ENCODE assay signal across 16 mouse cellular contexts in the genomic region with DNA sequence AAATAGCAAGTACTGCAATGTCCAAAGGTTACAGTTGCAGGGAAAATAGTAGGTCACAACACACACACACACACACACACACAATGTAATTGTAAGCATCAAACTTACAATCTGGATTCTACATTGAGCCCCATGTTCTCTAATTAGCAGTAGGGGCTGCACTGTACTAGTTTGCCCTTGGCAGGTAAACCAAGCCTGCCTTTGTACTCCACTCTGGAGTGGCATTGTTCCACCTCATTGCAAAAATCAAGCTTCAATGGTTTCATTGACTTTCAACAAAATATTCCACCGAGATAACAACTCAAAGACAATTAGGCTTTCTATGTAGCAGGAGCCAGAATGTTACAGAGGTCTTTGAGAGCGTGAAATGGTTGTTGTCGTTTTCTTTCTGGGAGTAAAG.
DNase-seq lines count a peak whose midpoint lies in the region; ATAC-seq lines count a peak whose summit lies in the region.
"Had no signal": no experiment of that assay in that cellular context is flagged by ENCODE, and none has a peak within 500 bp of the region (broad histone marks: within the 10 kb centered on the region; RNA-seq: fewer than 3 reads in every experiment).

No protein-coding gene starts in this region.

- no peaks in the 10 kb centered on the region for H3K27me3 ChIP-seq in forebrain, embryonic 12.5 days
- no peaks in the 10 kb centered on the region for H3K27me3 ChIP-seq in forebrain, embryonic 10.5 days (ENCODE audit: poor library complexity, severe bottlenecking)
- H3K27me3 ChIP-seq in midbrain, embryonic 12.5 days: no peaks in the 10 kb centered on the region
- H3K27me3 ChIP-seq in midbrain, embryonic 16.5 days (ENCODE audit: control insufficient read depth, insufficient read depth, low read depth, low read length): no peaks in the 10 kb centered on the region
- H3K27me3 ChIP-seq in forebrain, embryonic 13.5 days: no peaks in the 10 kb centered on the region
- H3K27me3 ChIP-seq: embryonic facial prominence, embryonic 12.5 days; heart, embryonic 12.5 days had no signal

- WGBS in forebrain, embryonic 12.5 days: 18% methylated on average over 3 of the region's 3 CpGs
- 40% methylated on average over 3 of the region's 3 CpGs for WGBS in forebrain, embryonic 10.5 days
- WGBS in midbrain, embryonic 12.5 days: 53% methylated on average over 3 of the region's 3 CpGs
- WGBS in midbrain, embryonic 16.5 days: 37% methylated on average over 3 of the region's 3 CpGs
- 15% methylated on average over 3 of the region's 3 CpGs for WGBS in forebrain, embryonic 13.5 days

- no peak overlapping the region for H3K4me2 ChIP-seq in forebrain, embryonic 12.5 days
- no peak overlapping the region for H3K4me2 ChIP-seq in midbrain, embryonic 12.5 days (replicated peaks)
- H3K4me2 ChIP-seq in midbrain, embryonic 16.5 days (ENCODE audit: low read length): no peak overlapping the region
- H3K4me2 ChIP-seq in forebrain, embryonic 13.5 days: no peak overlapping the region
- H3K4me2 ChIP-seq: embryonic facial prominence, embryonic 12.5 days; heart, embryonic 12.5 days; hindbrain, embryonic 14.5 days had no signal

- H3K4me1 ChIP-seq in forebrain, embryonic 12.5 days: peaks cover 10% of the 10 kb centered on the region
- H3K4me1 ChIP-seq in forebrain, embryonic 10.5 days: peaks cover 13% of the 10 kb centered on the region
- peaks cover 8% of the 10 kb centered on the region for H3K4me1 ChIP-seq in midbrain, embryonic 12.5 days
- peaks cover 4% of the 10 kb centered on the region; the same call in 1 of the 2 replicates for H3K4me1 ChIP-seq in midbrain, embryonic 16.5 days (ENCODE audit: control insufficient read depth, insufficient read depth, low read length)
- H3K4me1 ChIP-seq in forebrain, embryonic 13.5 days: peaks cover 20% of the 10 kb centered on the region
- H3K4me1 ChIP-seq: embryonic facial prominence, embryonic 12.5 days; heart, embryonic 12.5 days had no signal

- peak; percentile 60; the same call in 1 of the 2 replicates for ATAC-seq in forebrain, embryonic 12.5 days (ENCODE audit: low FRiP score)
- ATAC-seq in midbrain, embryonic 12.5 days (ENCODE audit: low FRiP score, low read depth): peak; percentile 40; the same call in 1 of the 2 replicates
- no peak for ATAC-seq in midbrain, embryonic 16.5 days
- peak; percentile 84 for ATAC-seq in forebrain, embryonic 13.5 days

- no peak overlapping the region for H3K9ac ChIP-seq in forebrain, embryonic 12.5 days
- no peak overlapping the region for H3K9ac ChIP-seq in midbrain, embryonic 12.5 days (replicated peaks)
- no peak overlapping the region for H3K9ac ChIP-seq in midbrain, embryonic 16.5 days (ENCODE audit: low read depth, low read length)
- H3K9ac ChIP-seq in forebrain, embryonic 13.5 days: no peak overlapping the region
- H3K9ac ChIP-seq: embryonic facial prominence, embryonic 12.5 days; heart, embryonic 12.5 days; hindbrain, embryonic 14.5 days had no signal

- H3K9me3 ChIP-seq in forebrain, embryonic 12.5 days: no peaks in the 10 kb centered on the region
- H3K9me3 ChIP-seq in forebrain, embryonic 10.5 days: no peaks in the 10 kb centered on the region
- H3K9me3 ChIP-seq in midbrain, embryonic 12.5 days: no peaks in the 10 kb centered on the region
- H3K9me3 ChIP-seq in midbrain, embryonic 16.5 days (replicated peaks; ENCODE audit: control insufficient read depth, low read length, poor library complexity, severe bottlenecking): no peaks in the 10 kb centered on the region
- no peaks in the 10 kb centered on the region for H3K9me3 ChIP-seq in forebrain, embryonic 13.5 days (replicated peaks)
- H3K9me3 ChIP-seq: embryonic facial prominence, embryonic 12.5 days; heart, embryonic 12.5 days; hindbrain, embryonic 10.5 days had no signal

- H3K4me3 ChIP-seq in forebrain, embryonic 12.5 days (replicated peaks): no peak overlapping the region
- no peak overlapping the region for H3K4me3 ChIP-seq in forebrain, embryonic 10.5 days
- H3K4me3 ChIP-seq in midbrain, embryonic 12.5 days: no peak overlapping the region
- H3K4me3 ChIP-seq in midbrain, embryonic 16.5 days (ENCODE audit: low read depth, low read length): no peak overlapping the region
- H3K4me3 ChIP-seq in forebrain, embryonic 13.5 days: no peak overlapping the region
- H3K4me3 ChIP-seq: embryonic facial prominence, embryonic 12.5 days; heart, embryonic 12.5 days; hindbrain, embryonic 10.5 days had no signal

- H3K36me3 ChIP-seq in forebrain, embryonic 12.5 days (replicated peaks): no peaks in the 10 kb centered on the region
- no peaks in the 10 kb centered on the region for H3K36me3 ChIP-seq in forebrain, embryonic 10.5 days (replicated peaks)
- no peaks in the 10 kb centered on the region for H3K36me3 ChIP-seq in midbrain, embryonic 12.5 days
- no peaks in the 10 kb centered on the region for H3K36me3 ChIP-seq in midbrain, embryonic 16.5 days (ENCODE audit: control insufficient read depth, insufficient read depth, low read length)
- H3K36me3 ChIP-seq in forebrain, embryonic 13.5 days (ENCODE audit: poor library complexity, severe bottlenecking): no peaks in the 10 kb centered on the region
- H3K36me3 ChIP-seq: embryonic facial prominence, embryonic 12.5 days; heart, embryonic 12.5 days; hindbrain, embryonic 10.5 days had no signal

- H3K27ac ChIP-seq in forebrain, embryonic 12.5 days: no peak overlapping the region
- no peak overlapping the region for H3K27ac ChIP-seq in forebrain, embryonic 10.5 days
- H3K27ac ChIP-seq in midbrain, embryonic 12.5 days (replicated peaks): no peak overlapping the region
- H3K27ac ChIP-seq in midbrain, embryonic 16.5 days (ENCODE audit: low read length): no peak overlapping the region
- H3K27ac ChIP-seq in forebrain, embryonic 13.5 days: no peak overlapping the region
- H3K27ac ChIP-seq: embryonic facial prominence, embryonic 12.5 days; hindbrain, embryonic 10.5 days; hindbrain, embryonic 14.5 days had no signal

- DNase-seq in forebrain, embryonic 10.5 days (ENCODE audit: extremely low spot score, low spot score): no peak
- DNase-seq in gastrocnemius, adult 8-10 months (ENCODE audit: low spot score in 2 of 2): no peak
- DNase-seq in neural tube, embryonic 10.5 days (ENCODE audit: extremely low spot score, low spot score): no peak
- DNase-seq: adrenal gland, postnatal 10 days; cerebellum, adult 11-12 months; cerebellum, adult 9-10 months; cerebellum, postnatal 25 days; gastrocnemius, postnatal 25 days had no signal
